Mouse (Mus musculus) layer of hippocampus, postnatal 36 days (tissue): Measurements from ENCODE around the gene Aicda. TPM values are rescaled to one million over a fixed set of nuclear protein-coding genes. Genes with fewer than 3 reads are reported as not detected.
"Not testable (repeated sequence)": the region's sequence is repeated elsewhere in the genome, so short reads cannot be mapped to it uniquely, and the experiment has no call there.

ENCODE experiments used
- DNase-seq, 2 experiments: peaks; one replicate each; pipeline ENCODE4 v3.0.0; 2022
- total RNA-seq, 2 experiments: library from RNA; stranded (reverse); gene quantifications; 2 replicates each; pipeline ENCODE4 v1.2.3; 2021

Gene Aicda
- not detected for total RNA-seq

GRCm38 (mm10) chr6:122553606-122554005 lies at the start of gene Aicda:
Gene Aicda, plus strand, starts transcription at chr6:122553801.
- DNase-seq, result no peak

- no peak for DNase-seq
These were observed 48.6 kb upstream of the Aicda start for GRCm38 (mm10) chr6:122505041-122505440.

GRCm38 (mm10) chr6:122505545-122505944 lies 48.1 kb upstream of the Aicda start, which contains the start of gene Mfap5:
Gene Mfap5, plus strand, starts transcription at chr6:122505845.
- DNase-seq, result no peak

DNA sequence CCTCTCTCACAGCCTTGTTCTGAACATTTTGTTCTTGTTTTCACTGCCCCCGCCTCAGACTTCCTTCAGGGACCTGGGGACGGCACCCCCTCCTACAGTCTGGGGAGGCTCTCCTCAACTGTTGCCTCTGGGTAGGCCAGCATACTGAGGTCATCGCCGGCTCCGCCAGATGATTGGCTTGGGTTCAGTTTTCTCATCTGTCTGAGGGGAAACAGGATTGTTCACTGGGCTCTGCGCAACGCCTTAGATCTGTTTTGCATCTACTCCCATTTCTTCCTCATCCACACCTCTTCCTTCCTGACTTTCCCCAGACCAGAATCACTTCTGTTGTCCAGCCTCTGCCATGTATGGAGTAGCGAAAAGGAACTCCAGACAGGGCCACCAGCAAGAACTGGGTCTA lies 45.1 kb upstream of the Aicda start:
- DNase-seq, result no peak

DNA sequence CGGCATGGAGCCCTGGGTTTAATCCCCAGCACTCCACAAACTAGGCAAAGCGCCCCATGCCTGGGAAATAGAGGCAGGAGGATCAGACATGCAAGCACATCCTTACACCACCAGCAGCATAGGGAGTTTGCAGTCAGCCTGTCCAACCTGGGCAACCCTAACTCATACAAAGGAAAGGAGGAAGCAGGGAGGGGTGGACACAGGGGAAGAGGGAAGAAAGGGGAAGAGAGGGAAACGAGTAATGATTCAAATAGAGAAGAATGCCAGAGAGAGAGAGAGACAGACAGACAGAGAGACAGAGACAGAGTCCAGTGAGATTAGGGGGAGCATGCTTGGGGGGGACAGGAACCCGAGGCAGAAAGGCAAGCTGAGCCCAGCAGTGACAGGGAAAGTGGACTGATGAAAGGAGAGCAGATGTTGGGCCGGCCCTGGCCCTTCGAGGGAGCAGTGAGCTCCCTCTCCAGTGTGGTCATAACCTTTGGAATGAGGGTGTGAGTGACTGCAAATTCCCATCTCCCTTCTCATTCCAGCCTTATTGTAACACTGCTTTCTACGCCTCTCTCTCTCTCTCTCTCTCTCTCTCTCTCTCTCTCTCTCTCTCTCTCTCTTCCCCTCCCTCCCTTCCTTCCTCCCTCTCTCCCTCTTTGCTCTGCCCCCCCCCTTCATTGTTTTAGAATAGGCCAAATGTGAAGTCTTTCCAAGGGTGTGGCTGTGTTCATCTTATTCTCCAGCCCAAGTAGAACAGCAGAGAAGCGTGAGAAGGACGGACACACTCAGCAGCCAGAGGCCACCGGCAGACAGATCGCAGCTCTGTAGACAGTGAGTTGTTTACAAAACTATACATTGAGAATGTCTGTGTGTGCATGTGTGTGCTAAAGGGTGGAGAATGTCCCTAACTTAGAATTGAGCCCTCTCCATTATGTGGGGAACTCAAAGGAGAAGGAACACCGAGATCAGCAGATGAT lies 40.4 kb upstream of the Aicda start:
- DNase-seq, result no peak

DNA sequence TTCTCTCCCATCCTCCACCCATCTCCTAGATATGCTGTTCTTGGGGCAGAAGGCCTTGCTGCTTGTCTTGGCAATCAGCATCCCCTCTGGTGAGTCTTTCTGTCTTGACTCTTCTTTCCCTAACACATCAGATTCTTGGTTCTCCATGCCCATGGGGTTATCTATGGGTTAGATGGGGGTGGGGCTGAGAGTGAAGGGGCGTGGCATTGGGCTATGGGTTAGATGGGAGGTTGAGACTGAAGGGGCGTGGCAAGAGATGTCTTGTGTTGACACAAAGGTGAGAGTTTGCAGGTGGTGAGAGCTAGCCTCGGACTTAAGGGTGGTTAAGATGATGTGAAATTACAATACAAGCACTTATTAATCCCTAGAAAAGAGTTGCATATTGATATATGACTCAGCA lies 39.3 kb upstream of the Aicda start:
- DNase-seq, result no peak

DNA sequence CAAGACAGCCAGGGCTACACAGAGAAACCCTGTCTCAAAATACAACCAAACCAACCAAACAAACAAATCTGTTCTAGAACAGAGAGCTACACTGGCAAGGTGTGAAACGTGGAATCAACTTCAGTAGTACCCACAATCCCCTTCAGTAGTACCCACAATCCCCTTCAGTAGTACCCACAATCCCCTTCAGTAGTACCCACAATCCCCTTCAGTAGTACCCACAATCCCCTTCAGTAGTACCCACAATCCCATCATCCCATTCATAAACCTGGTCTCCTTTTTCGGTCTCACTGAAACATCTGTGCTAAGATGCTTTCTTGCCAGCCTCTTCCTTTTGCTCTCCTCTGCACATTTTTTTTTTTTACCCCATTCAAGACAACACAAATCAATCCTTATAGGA lies 37.8 kb upstream of the Aicda start:
- DNase-seq, result not testable (repeated sequence)

DNA sequence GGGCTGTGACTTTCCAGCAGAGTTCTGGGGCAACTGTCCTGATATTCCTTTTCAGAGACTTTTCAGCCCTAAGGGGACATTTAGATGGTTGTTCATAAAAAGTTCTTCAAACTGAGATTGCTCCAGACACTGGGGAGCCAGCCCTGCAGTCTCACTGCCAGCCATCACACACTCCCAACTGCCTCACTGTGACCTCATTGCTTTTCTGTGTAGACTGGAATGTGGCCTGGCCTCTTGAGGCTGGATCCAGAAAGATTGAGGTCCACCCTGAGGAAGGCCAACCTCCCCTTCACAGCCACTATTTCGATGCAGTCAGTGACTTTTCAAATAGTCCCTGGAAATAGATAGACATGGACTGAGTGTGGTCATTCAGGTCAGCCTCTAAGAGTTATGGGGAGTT lies 35.9 kb upstream of the Aicda start:
- DNase-seq, result no peak

GRCm38 (mm10) chr6:122519384-122519783 lies 34.2 kb upstream of the Aicda start:
- DNase-seq, result no peak

DNA sequence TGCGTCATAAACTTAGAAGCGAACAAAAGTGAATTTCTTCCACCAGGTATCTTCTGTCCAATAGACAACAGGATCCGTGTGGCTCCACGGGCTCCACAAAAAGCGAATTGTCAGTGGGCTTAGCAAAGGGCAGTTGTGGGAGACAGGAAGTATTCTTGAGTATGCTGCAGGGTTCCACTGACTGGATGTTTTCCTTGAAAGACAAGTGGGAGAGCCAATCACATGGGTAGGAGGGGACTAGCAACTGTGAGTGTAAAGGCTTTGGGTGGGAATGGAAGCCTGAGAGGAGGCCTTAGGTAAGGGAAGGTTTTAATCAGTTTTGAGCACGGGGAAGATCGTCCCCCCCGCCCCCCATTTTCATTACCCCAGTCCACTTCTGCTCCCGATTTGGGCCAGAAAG lies 31.0 kb upstream of the Aicda start:
- no peak for DNase-seq

GRCm38 (mm10) chr6:122523289-122523688 lies 30.3 kb upstream of the Aicda start:
- DNase-seq, result no peak

GRCm38 (mm10) chr6:122527596-122527995 lies 26.0 kb upstream of the Aicda start:
- no peak for DNase-seq

DNA sequence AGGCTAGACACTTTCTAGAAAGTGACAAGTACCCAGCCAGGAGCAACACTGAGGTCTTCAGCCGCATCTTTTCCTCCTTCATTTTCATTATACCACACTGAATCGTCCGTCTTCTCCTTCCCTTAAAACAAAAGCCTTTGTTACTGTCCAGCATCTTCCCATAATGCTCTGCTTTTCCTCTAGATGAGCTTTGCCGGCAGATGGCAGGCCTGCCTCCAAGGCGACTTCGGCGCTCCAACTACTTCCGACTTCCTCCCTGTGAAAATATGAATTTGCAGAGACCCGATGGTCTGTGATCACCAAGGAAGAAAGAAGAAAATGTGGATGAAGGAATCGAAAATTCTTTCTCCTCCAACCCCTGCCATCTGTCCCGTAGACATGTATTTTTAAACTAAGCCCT lies 25.5 kb upstream of the Aicda start:
- DNase-seq, result no peak

- DNase-seq, result no peak
These were observed 22.0 kb upstream of the Aicda start for GRCm38 (mm10) chr6:122531466-122532174.

DNA sequence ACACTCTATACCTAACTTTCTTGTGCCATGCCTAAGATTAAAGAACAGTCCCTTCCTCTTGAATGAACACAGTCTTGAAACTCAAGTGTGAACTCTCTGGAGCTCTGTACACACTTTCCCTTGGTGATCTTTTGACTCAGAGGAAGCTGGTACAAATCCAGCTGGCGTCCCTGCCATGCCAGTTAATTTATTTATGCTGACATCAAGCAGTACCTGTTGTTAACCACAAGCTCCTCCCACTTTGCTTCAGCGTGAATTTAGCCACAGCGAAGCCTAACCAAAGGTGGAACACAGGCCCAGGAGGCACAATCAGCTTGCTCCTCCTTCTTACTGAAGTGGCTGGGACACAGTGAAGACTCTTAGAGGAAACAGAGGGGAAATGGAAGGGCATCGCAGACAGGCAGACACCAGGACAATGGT lies 20.7 kb upstream of the Aicda start:
- no peak for DNase-seq

DNA sequence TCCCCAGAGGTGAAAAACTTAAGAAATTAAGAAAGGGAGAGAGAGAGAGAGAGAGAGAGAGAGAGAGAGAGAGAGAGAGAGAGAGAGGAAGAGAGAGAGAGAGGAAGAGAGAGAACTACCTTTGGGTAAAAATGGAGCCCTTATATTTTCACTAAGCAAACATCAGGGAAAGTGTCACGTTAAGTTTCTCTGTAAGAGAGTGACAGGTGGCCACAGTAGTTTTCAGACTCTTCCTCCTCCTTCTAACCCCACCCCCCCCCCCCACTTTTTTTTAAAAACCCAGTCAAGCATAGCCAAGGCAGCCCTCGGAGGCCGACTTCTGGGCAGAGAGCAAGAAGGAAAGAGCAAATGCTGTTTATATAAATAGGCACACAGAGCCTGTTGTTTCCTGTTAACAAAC lies 19.6 kb upstream of the Aicda start:
- DNase-seq, result no peak

- no peak for DNase-seq
These were observed 14.0 kb upstream of the Aicda start for GRCm38 (mm10) chr6:122539564-122539963.

GRCm38 (mm10) chr6:122542459-122542858 lies 11.1 kb upstream of the Aicda start:
- DNase-seq, result not testable (repeated sequence)

- DNase-seq, result no peak
These were observed 10.0 kb upstream of the Aicda start for GRCm38 (mm10) chr6:122543574-122543973.

- DNase-seq, result no peak
These were observed 8.9 kb upstream of the Aicda start for GRCm38 (mm10) chr6:122544672-122545071.

- DNase-seq, result no peak
These were observed 8.2 kb upstream of the Aicda start for GRCm38 (mm10) chr6:122545289-122545882.

DNA sequence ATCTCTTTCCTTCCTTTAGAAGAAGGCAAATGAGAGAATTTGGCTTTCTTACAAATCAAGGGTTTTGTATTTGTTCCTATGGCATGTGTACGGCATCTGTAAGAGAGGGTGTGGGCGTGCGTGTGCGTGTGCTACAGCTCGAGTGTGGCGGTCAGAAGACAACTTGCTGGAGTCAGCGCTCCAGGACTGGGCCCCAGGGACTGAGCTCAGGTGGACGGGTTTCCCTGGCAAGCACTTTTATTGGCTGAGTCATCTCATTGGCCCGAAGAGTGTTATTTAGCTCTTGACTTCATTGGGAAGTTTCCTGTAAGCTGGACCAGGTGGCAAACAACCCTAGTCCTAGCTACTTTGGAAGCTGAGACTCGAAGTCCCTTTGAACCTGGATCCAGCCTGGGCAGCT lies 7.7 kb upstream of the Aicda start:
- no peak for DNase-seq

- no peak for DNase-seq
These were observed 501 bp downstream of the Aicda start for GRCm38 (mm10) chr6:122554102-122554501.
